Mouse (Mus musculus) heart, adult 2 months (tissue): ENCODE measurements around the gene Tacc2.

Experiments used
- CTCF ChIP-seq: fragments of 200-600 bp; IDR thresholded peaks from 2 replicates; pipeline ENCODE4 v1.8.1; 2022; ENCODE audit warnings: antibody characterized with exemption, mild to moderate bottlenecking, moderate library complexity
- EP300 ChIP-seq: fragments of 200-500 bp; IDR thresholded peaks from 2 replicates; pipeline ENCODE4 v1.6.1; 2011; ENCODE audit warnings: low read depth, low read length, control low read depth; ENCODE audit not compliant: insufficient read depth
- POLR2A ChIP-seq: fragments of 200-500 bp; IDR thresholded peaks from 2 replicates; pipeline ENCODE4 v1.6.1; 2011; ENCODE audit warnings: mild to moderate bottlenecking, low read depth, low read length, control low read depth; ENCODE audit not compliant: insufficient read depth

GRCm38 (mm10) chr7:130678414-130678813, 101.2 kb downstream of the Tacc2 start:
- TF ChIP-seq EP300 (peak; percentile 82), CTCF (no peak), POLR2A (no peak)
